Mouse (Mus musculus): ENCODE results near the gene Chd2.

The Chd2 gene

GRCm38 (mm10) chr7:73541412-73542130 is at the start of gene Chd2:
Gene Chd2, minus strand, starts transcription at chr7:73541830.
- WGBS = under 1% methylated on average over 15 of the region's 15 CpGs

GRCm38 (mm10) chr7:73590757-73591156 is 49.1 kb upstream of the Chd2 start:
- WGBS = 98% methylated on average over 5 of the region's 5 CpGs

- 21% methylated on average over 14 of the region's 14 CpGs for WGBS
Measured at GRCm38 (mm10) chr7:73589208-73589771, 47.7 kb upstream of the Chd2 start.

GRCm38 (mm10) chr7:73588351-73588906 is 46.8 kb upstream of the Chd2 start:
- 38% methylated on average over 8 of the region's 8 CpGs for WGBS

- WGBS = 48% methylated on average over 6 of the region's 6 CpGs
Measured at GRCm38 (mm10) chr7:73586717-73587116, 45.1 kb upstream of the Chd2 start.

- 66% methylated on average over 11 of the region's 11 CpGs for WGBS
Measured at GRCm38 (mm10) chr7:73586206-73586605, 44.6 kb upstream of the Chd2 start.

GRCm38 (mm10) chr7:73585114-73586032 is 43.7 kb upstream of the Chd2 start:
- 67% methylated on average over 22 of the region's 22 CpGs for WGBS

GRCm38 (mm10) chr7:73584009-73584995 is 42.7 kb upstream of the Chd2 start:
- 17% methylated on average over 13 of the region's 13 CpGs for WGBS

GRCm38 (mm10) chr7:73583400-73583799 is 41.8 kb upstream of the Chd2 start:
- 87% methylated on average over 7 of the region's 7 CpGs for WGBS

- 88% methylated on average over 6 of the region's 6 CpGs for WGBS
Measured at GRCm38 (mm10) chr7:73581836-73582375, 40.3 kb upstream of the Chd2 start.

- 80% methylated on average over 8 of the region's 8 CpGs for WGBS
Measured at GRCm38 (mm10) chr7:73579072-73579731, 37.6 kb upstream of the Chd2 start.

GRCm38 (mm10) chr7:73577888-73578421 is 36.3 kb upstream of the Chd2 start:
- 62% methylated on average over 6 of the region's 6 CpGs for WGBS

- 80% methylated on average over 16 of the region's 16 CpGs for WGBS
Measured at GRCm38 (mm10) chr7:73576101-73576936, 34.7 kb upstream of the Chd2 start.

GRCm38 (mm10) chr7:73575257-73575656 is 33.6 kb upstream of the Chd2 start:
- 78% methylated on average over 8 of the region's 8 CpGs for WGBS

GRCm38 (mm10) chr7:73574673-73575072 is 33.0 kb upstream of the Chd2 start:
- WGBS = 83% methylated on average over 3 of the region's 3 CpGs

GRCm38 (mm10) chr7:73572571-73572970 is 30.9 kb upstream of the Chd2 start:
- WGBS = 80% methylated on average over 3 of the region's 3 CpGs

GRCm38 (mm10) chr7:73568801-73569403 is 27.3 kb upstream of the Chd2 start:
- WGBS = 79% methylated on average over 3 of the region's 3 CpGs

GRCm38 (mm10) chr7:73567754-73568161 is 26.1 kb upstream of the Chd2 start:
- 89% methylated on average over 4 of the region's 4 CpGs for WGBS
